Mouse (Mus musculus): ENCODE results near the gene Slc8a3.

Slc8a3 gene

GRCm38 (mm10) chr12:81184967-81185366, 148.0 kb downstream of the Slc8a3 start:
- no peak for DNase-seq (ENCODE audit: low spot score)

- DNase-seq (ENCODE audit: low spot score), result peak; percentile 13
Observed at GRCm38 (mm10) chr12:81182073-81182472, 150.9 kb downstream of the Slc8a3 start.

- DNase-seq (ENCODE audit: low spot score), result no peak
Observed at GRCm38 (mm10) chr12:81175252-81175651, 157.7 kb downstream of the Slc8a3 start.

- no peak for DNase-seq (ENCODE audit: low spot score)
Observed at GRCm38 (mm10) chr12:81173893-81174292, 159.1 kb downstream of the Slc8a3 start.

GRCm38 (mm10) chr12:81173011-81173410, 160.0 kb downstream of the Slc8a3 start:
- no peak for DNase-seq (ENCODE audit: low spot score)

GRCm38 (mm10) chr12:81170076-81170475, 162.9 kb downstream of the Slc8a3 start:
- no peak for DNase-seq (ENCODE audit: low spot score)

- no peak for DNase-seq (ENCODE audit: low spot score)
Observed at GRCm38 (mm10) chr12:81168494-81168893, 164.5 kb downstream of the Slc8a3 start.

- DNase-seq (ENCODE audit: low spot score), result no peak
Observed at GRCm38 (mm10) chr12:81168031-81168430, 164.9 kb downstream of the Slc8a3 start.

- no peak for DNase-seq (ENCODE audit: low spot score)
Observed at GRCm38 (mm10) chr12:81167142-81167541, 165.8 kb downstream of the Slc8a3 start.

GRCm38 (mm10) chr12:81166615-81167014, 166.4 kb downstream of the Slc8a3 start:
- no peak for DNase-seq (ENCODE audit: low spot score)

GRCm38 (mm10) chr12:81166092-81166491, 166.9 kb downstream of the Slc8a3 start:
- DNase-seq (ENCODE audit: low spot score), result no peak

- no peak for DNase-seq (ENCODE audit: low spot score)
Observed at GRCm38 (mm10) chr12:81163566-81163965, 169.4 kb downstream of the Slc8a3 start.

GRCm38 (mm10) chr12:81163131-81163530, 169.8 kb downstream of the Slc8a3 start:
- DNase-seq (ENCODE audit: low spot score), result no peak

- DNase-seq (ENCODE audit: low spot score), result no peak
Observed at GRCm38 (mm10) chr12:81161282-81161681, 171.7 kb downstream of the Slc8a3 start.

GRCm38 (mm10) chr12:81160831-81161230, 172.1 kb downstream of the Slc8a3 start:
- DNase-seq (ENCODE audit: low spot score), result no peak

- DNase-seq (ENCODE audit: low spot score), result no peak
Observed at GRCm38 (mm10) chr12:81160425-81160824, 172.6 kb downstream of the Slc8a3 start.

- DNase-seq (ENCODE audit: low spot score), result no peak
Observed at GRCm38 (mm10) chr12:81159947-81160346, 173.0 kb downstream of the Slc8a3 start.

GRCm38 (mm10) chr12:81156841-81157240, 176.1 kb downstream of the Slc8a3 start:
- DNase-seq (ENCODE audit: low spot score), result no peak

GRCm38 (mm10) chr12:81155675-81156074, 177.3 kb downstream of the Slc8a3 start:
- no peak for DNase-seq (ENCODE audit: low spot score)

- DNase-seq (ENCODE audit: low spot score), result no peak
Observed at GRCm38 (mm10) chr12:81152082-81152481, 180.9 kb downstream of the Slc8a3 start.

- no peak for DNase-seq (ENCODE audit: low spot score)
Observed at GRCm38 (mm10) chr12:81150917-81151316, 182.1 kb downstream of the Slc8a3 start.

- DNase-seq (ENCODE audit: low spot score), result no peak
Observed at GRCm38 (mm10) chr12:81147956-81148355, 185.0 kb downstream of the Slc8a3 start.
